Mouse (Mus musculus) C2C12 (cell line): Measurements from ENCODE around the gene Ccdc18. TPM values are rescaled to one million over a fixed set of nuclear protein-coding genes. Genes with fewer than 3 reads are reported as not detected.

ENCODE experiments used
- H3K27me3 ChIP-seq: one replicate; pipeline ENCODE4 v1.6.1; 2011; ENCODE audit not compliant: control insufficient read depth, insufficient read depth, insufficient read length
- H3K36me3 ChIP-seq: one replicate; pipeline ENCODE4 v1.6.1; 2011; ENCODE audit not compliant: control insufficient read depth, insufficient read depth
- H3K4me3 ChIP-seq: one replicate; pipeline ENCODE4 v1.5.1; 2011; ENCODE audit warnings: mild to moderate bottlenecking, control low read depth; ENCODE audit not compliant: poor library complexity, insufficient read depth, severe bottlenecking
- H3K79me2 ChIP-seq: one replicate; pipeline ENCODE4 v1.6.1; 2011; ENCODE audit not compliant: control insufficient read depth, insufficient read depth
- H3K79me3 ChIP-seq: one replicate; pipeline ENCODE4 v1.6.1; 2011; ENCODE audit warnings: low read depth, control low read depth
- H3ac ChIP-seq: one replicate; pipeline ENCODE3; 2011; ENCODE audit warnings: low read depth; ENCODE audit not compliant: control insufficient read depth, insufficient read length
- CEBPB ChIP-seq: IDR thresholded peaks from one replicate; pipeline ENCODE4 v1.6.1; 2011; ENCODE audit warnings: low read depth, mild to moderate bottlenecking, control low read depth, moderate library complexity
- CTCF ChIP-seq: IDR thresholded peaks from one replicate; pipeline ENCODE4 v1.5.1; 2011; ENCODE audit not compliant: control insufficient read depth, insufficient read depth, insufficient read length
- FOSL1 ChIP-seq: IDR thresholded peaks from one replicate; pipeline ENCODE4 v1.8.0; 2011; ENCODE audit warnings: mild to moderate bottlenecking, low read length; ENCODE audit not compliant: poor library complexity, insufficient read depth, severe bottlenecking
- MAX ChIP-seq: IDR thresholded peaks from one replicate; pipeline ENCODE4 v1.6.1; 2011; ENCODE audit warnings: mild to moderate bottlenecking, control low read depth
- MYOD1 ChIP-seq: IDR thresholded peaks from one replicate; pipeline ENCODE4 v1.6.1; 2011; ENCODE audit warnings: low read depth; ENCODE audit not compliant: control insufficient read depth, insufficient read length
- MYOG ChIP-seq: IDR thresholded peaks from one replicate; pipeline ENCODE4 v1.6.1; 2011; ENCODE audit not compliant: control insufficient read depth, insufficient read length; ENCODE audit errors: extremely low read depth
- USF1 ChIP-seq: IDR thresholded peaks from one replicate; pipeline ENCODE4 v1.6.1; 2011; ENCODE audit warnings: low read depth, mild to moderate bottlenecking, control low read depth, moderate library complexity
- polyA plus RNA-seq: library from polyadenylated mRNA; unstranded; fragments of >200 nt; fragmentation: generic; extraction: Trizol; gene quantifications from one replicate; pipeline ENCODE4 v1.2.1, GENCODE M21; 2012; ENCODE audit warnings: missing spikeins

Gene Ccdc18
- polyA plus RNA-seq, 1 experiment = 0.55 TPM

DNA sequence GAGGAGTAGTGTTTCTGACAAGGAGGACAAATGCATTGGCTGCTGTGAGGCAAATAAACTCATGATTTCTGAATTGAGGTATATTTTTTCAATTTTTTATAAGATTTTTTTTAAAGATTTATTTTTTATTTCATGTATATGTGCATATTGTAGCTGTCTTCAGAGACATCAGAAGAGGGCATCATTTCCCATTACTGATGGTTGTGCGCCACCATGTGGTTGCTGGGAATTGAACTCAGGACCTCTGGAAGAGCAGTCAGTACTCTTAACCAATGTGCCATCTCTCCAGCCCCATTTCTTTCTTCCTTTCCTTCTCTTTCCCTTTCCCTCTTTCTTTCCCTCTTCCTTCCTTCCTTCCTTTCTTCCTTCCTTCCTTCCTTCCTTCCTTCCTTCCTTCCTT is 31.0 kb downstream of the Ccdc18 start:
- Histone ChIP-seq H3ac (no peak overlapping the region), H3K36me3 (no peaks in the 10 kb centered on the region), H3K4me3 (no peak overlapping the region), H3K27me3 (no peaks in the 10 kb centered on the region), H3K79me2 (no peaks in the 10 kb centered on the region), H3K79me3 (no peaks in the 10 kb centered on the region)
- TF ChIP-seq CTCF (peak; percentile 4), USF1 (no peak), MYOG (no peak), MAX (no peak), MYOD1 (no peak), FOSL1 (no peak), CEBPB (no peak)

DNA sequence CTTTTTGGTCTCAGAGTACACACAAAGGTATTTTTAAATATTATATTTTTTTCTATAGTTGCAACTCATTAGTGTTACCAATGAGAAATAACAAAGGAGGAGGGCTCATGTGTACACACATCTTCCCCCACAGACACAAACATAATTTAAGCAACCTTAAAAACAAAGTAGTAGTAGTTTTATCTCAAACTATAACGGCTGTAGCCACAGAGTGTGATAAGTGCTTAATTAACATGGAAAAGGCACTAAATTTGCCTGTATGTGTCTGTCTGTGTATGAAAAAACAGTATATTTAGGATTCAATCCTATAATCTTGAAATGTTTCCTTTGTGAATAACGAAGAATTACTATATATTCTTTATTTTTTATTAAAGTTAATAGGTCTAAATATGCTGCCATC is 51.4 kb downstream of the Ccdc18 start:
- no peaks in the 10 kb centered on the region for H3K36me3 ChIP-seq
- TF ChIP-seq MAX (no peak), CEBPB (no peak), FOSL1 (no peak), CTCF (no peak), MYOD1 (no peak), MYOG (no peak), USF1 (no peak)
- no peaks in the 10 kb centered on the region for H3K27me3 ChIP-seq
- no peak overlapping the region for H3ac ChIP-seq
- H3K79me3 ChIP-seq = no peaks in the 10 kb centered on the region
- no peak overlapping the region for H3K4me3 ChIP-seq
- no peaks in the 10 kb centered on the region for H3K79me2 ChIP-seq

DNA sequence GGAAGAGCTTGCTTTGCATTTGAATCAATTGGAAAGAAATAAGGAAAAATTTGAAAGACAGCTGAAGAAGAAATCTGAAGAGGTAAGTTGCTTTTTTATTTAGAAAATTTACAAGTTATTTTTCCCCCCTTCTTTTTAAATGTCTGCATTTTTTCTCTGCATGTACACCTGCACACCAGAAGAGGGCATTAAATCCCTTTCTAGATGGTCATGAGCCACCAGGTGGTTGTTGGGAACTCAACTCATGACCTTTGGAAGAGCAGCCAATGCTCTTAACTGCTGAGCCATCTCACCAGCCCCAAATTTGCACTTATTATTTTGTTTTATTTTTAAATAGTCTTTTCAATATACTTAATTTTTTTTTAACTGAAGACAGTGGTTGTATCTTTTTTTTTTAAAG is 56.3 kb downstream of the Ccdc18 start:
- Histone ChIP-seq H3K27me3 (no peaks in the 10 kb centered on the region), H3K79me3 (no peaks in the 10 kb centered on the region), H3ac (no peak overlapping the region), H3K36me3 (no peaks in the 10 kb centered on the region), H3K79me2 (no peaks in the 10 kb centered on the region), H3K4me3 (no peak overlapping the region)
- TF ChIP-seq CEBPB = no peak
- TF ChIP-seq FOSL1 = no peak
- no peak for TF ChIP-seq USF1
- TF ChIP-seq MYOD1 = no peak
- no peak for TF ChIP-seq CTCF
- TF ChIP-seq MAX = no peak
- TF ChIP-seq MYOG = no peak

DNA sequence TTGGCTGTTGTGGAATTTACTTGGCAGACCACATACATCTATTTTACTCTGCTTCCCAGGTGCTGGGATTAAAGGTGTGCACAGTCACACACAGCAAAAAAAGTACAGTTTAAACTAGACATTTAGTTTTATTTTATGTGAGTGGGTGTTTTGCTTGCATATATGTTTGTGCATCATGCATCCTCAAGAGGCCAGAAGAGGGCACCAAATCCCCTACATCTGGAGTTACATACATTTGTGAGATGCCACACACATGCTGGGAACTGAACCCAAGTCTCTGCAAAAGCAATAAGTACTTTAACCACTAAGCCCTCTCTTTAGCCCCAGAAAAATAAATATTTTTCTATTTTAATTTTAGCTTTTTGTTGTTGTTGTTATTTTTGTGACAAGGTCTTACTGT is 73.3 kb downstream of the Ccdc18 start:
- TF ChIP-seq CTCF (no peak), CEBPB (no peak), MYOG (no peak), MYOD1 (no peak)

DNA sequence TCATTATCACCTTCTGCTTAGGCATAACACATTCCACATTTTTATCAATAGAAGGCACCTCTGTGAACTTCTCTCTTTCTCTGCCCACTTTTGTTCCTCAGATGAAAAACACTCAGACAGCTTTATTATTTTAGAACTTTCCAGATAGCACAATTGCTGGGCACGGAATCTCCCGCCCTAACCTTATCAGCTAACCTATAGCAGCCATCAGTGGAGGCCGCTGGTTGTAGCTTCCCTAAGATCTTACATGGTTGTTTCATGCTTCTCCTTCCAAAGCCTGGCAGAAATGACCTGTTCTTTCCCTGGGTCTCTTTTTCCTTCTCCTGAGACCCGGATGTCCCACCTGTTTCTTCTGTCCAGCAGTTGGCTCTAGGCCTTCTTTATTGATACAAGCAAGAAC is 78.8 kb downstream of the Ccdc18 start:
- Histone ChIP-seq H3K36me3 (no peaks in the 10 kb centered on the region), H3K27me3 (no peaks in the 10 kb centered on the region), H3K79me3 (no peaks in the 10 kb centered on the region), H3K4me3 (no peak overlapping the region), H3ac (no peak overlapping the region), H3K79me2 (no peaks in the 10 kb centered on the region)
- TF ChIP-seq MYOG (no peak), CEBPB (no peak), CTCF (no peak), FOSL1 (no peak), USF1 (no peak), MAX (no peak), MYOD1 (no peak)

More for the DNA sequence above, 73.3 kb downstream of the Ccdc18 start:
- Histone ChIP-seq H3K4me3 (no peak overlapping the region), H3K36me3 (no peaks in the 10 kb centered on the region), H3K79me2 (no peaks in the 10 kb centered on the region), H3K79me3 (no peaks in the 10 kb centered on the region), H3ac (no peak overlapping the region), H3K27me3 (no peaks in the 10 kb centered on the region)

DNA sequence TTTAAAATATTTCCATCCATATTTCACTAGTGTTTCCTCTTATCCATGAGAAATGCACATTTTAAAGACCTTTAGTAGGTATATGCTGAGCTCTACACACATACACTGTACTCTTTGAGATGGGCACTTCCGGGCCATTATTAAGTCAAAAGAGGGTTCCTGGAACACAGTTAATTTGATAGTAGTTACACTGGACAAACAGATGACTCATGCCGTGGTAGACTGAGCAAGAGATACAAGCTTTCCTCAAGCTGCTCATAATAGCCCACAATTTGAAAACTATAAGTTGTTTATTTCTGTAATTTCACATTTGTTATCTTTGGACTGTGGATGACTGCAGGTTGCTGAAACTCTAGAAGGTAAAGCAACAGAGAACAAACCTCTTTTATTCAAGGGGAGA is 82.3 kb downstream of the Ccdc18 start:
- TF ChIP-seq CTCF (no peak), CEBPB (no peak), MYOD1 (no peak), USF1 (no peak), MAX (no peak), FOSL1 (no peak), MYOG (no peak)
- no peaks in the 10 kb centered on the region for H3K27me3 ChIP-seq
- H3K79me2 ChIP-seq = no peaks in the 10 kb centered on the region
- H3K36me3 ChIP-seq = no peaks in the 10 kb centered on the region
- H3ac ChIP-seq = no peak overlapping the region
- no peaks in the 10 kb centered on the region for H3K79me3 ChIP-seq
- H3K4me3 ChIP-seq = no peak overlapping the region
